Mouse (Mus musculus): ENCODE measurements around the gene Gprc5a. TPM values are rescaled to one million over a fixed set of nuclear protein-coding genes. Genes with fewer than 3 reads are reported as not detected.

The Gprc5a gene
- polyA plus RNA-seq, 1 experiment from 2014 or later, result 15.2 TPM

DNA sequence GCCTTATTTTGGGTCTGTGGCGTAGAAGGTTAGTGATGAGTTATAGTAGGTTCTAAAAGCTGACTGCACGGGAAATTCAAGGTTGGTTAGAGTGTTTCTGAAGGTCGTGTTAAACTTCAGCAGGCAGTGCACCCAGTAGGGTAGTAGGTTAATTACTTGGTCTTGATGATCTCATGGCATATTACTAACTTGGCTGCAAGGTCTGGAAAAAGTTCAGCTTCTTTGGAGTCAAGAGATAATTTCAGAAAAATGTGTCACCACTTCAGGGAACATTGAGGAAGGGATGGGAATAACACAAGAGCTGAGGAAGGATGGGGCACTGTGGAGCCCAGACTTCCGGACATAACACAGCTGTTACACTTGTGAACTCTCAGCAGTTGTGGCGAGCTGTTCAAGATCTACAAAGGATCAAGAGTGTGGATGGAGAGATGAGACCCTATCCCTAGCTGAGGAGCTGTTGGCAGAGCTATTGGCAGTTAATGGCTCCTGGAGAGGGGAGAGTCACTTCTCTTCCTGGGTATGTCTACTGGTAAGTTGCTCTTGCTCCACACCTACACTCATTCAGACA is 37.4 kb downstream of the Gprc5a start:
- H3K27ac ChIP-seq (ENCODE audit: low read length), result no peak overlapping the region
- H3K27me3 ChIP-seq (ENCODE audit: control insufficient read depth, insufficient read depth, low read length), result no peaks in the 10 kb centered on the region
- WGBS, result 65% methylated on average over 5 of the region's 5 CpGs
- ATAC-seq (ENCODE audit: insufficient number of reproducible peaks, insufficient read depth, low FRiP score, low read depth), result no peak
- no peak overlapping the region for H3K9ac ChIP-seq (replicated peaks; ENCODE audit: low read depth, low read length)
- H3K9me3 ChIP-seq (ENCODE audit: control insufficient read depth, low read depth, low read length), result no peaks in the 10 kb centered on the region
- no peak overlapping the region for H3K4me3 ChIP-seq (ENCODE audit: low read depth, low read length)
- H3K36me3 ChIP-seq (ENCODE audit: control insufficient read depth, insufficient read depth, low read length), result no peaks in the 10 kb centered on the region
- H3K4me2 ChIP-seq (replicated peaks; ENCODE audit: low read depth, low read length), result no peak overlapping the region
- no peaks in the 10 kb centered on the region for H3K4me1 ChIP-seq (ENCODE audit: control insufficient read depth, insufficient read depth, low read length)

DNA sequence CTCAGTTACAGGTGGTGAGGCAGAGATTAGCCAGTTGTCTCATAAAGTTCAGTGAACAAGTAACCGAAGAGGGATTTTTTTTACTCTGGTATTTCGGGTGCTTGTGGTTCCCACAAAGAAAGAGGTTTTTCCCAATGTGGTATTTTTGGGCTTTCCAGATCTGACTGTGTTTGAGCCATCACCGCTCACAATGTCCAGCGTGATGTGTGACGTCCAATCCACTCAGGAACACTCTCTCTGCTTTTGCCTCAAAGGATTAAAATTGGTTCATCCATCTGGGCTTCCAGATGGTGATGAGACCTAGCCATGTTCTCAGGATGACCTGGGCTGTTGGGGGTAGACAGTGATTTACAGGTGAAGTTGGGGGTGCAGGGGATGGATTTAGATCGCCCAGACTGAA is 41.6 kb downstream of the Gprc5a start:
- H3K27me3 ChIP-seq (ENCODE audit: control insufficient read depth, insufficient read depth, low read length), result no peaks in the 10 kb centered on the region
- H3K9ac ChIP-seq (replicated peaks; ENCODE audit: low read depth, low read length), result no peak overlapping the region
- H3K9me3 ChIP-seq (ENCODE audit: control insufficient read depth, low read depth, low read length), result no peaks in the 10 kb centered on the region
- H3K4me3 ChIP-seq (ENCODE audit: low read depth, low read length), result no peak overlapping the region
- no peaks in the 10 kb centered on the region for H3K36me3 ChIP-seq (ENCODE audit: control insufficient read depth, insufficient read depth, low read length)
- WGBS, result 89% methylated on average over 6 of the region's 6 CpGs
- no peak overlapping the region for H3K27ac ChIP-seq (ENCODE audit: low read length)
- H3K4me2 ChIP-seq (replicated peaks; ENCODE audit: low read depth, low read length), result no peak overlapping the region
- ATAC-seq (ENCODE audit: insufficient number of reproducible peaks, insufficient read depth, low FRiP score, low read depth), result no peak
- H3K4me1 ChIP-seq (ENCODE audit: control insufficient read depth, insufficient read depth, low read length), result no peaks in the 10 kb centered on the region

DNA sequence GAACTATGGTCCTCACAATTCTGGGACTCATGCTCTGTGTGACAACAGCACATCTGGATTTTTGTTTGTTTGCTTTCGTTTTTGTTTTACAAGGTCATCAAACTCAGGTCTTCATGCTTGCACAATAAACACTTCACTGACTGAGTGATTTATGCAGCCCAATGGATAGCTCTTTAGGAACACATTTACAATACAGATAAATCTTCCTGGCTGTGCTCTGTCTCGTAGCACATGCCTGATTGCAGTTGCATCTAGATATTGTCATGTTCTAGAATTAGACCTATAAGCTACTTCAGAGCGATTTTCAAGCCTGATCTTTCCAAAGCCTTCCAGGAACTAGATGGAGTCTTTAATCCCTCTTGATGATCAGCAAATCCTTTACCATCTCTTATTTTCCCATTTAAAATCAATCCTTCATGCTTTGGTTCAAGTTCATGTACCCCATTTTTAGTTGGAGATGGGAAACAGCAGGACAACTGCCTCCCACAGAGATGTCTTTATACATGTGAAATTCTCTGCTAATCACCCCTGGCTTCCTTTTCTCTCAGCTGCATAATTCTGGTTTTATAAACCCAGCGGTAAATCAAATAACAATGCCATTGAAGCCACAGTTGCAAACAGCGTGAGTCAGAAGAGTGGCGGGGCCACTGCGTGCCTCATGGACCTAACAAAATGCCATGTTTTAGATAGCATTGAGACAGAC is 47.1 kb downstream of the Gprc5a start:
- Histone ChIP-seq H3K9ac (replicated peaks; ENCODE audit: low read depth, low read length) (no peak overlapping the region), H3K27ac (ENCODE audit: low read length) (no peak overlapping the region), H3K4me1 (ENCODE audit: control insufficient read depth, insufficient read depth, low read length) (no peaks in the 10 kb centered on the region), H3K4me3 (ENCODE audit: low read depth, low read length) (no peak overlapping the region), H3K4me2 (replicated peaks; ENCODE audit: low read depth, low read length) (no peak overlapping the region), H3K27me3 (ENCODE audit: control insufficient read depth, insufficient read depth, low read length) (no peaks in the 10 kb centered on the region), H3K36me3 (ENCODE audit: control insufficient read depth, insufficient read depth, low read length) (no peaks in the 10 kb centered on the region), H3K9me3 (ENCODE audit: control insufficient read depth, low read depth, low read length) (no peaks in the 10 kb centered on the region)
- WGBS, result 27% methylated on average over 7 of the region's 7 CpGs
- no peak for ATAC-seq (ENCODE audit: insufficient number of reproducible peaks, insufficient read depth, low FRiP score, low read depth)

DNA sequence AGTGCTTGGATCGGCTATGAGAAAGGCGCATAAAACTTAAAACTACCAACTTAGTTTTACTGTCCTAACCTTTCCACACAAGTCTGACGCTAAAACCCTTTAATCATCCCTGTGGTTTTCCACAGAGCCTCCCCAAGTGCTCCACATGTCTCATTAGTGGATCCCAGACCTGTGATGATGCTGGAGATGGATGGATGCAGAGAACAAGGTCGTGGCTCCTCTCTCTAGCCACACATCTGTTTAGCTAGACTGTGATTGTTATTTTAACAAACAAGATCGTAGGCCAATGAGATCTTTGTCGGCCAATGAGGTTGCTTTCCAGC is 47.6 kb downstream of the Gprc5a start:
- 21% methylated on average over 6 of the region's 6 CpGs for WGBS
- Histone ChIP-seq H3K36me3 (ENCODE audit: control insufficient read depth, insufficient read depth, low read length) (no peaks in the 10 kb centered on the region), H3K9ac (replicated peaks; ENCODE audit: low read depth, low read length) (no peak overlapping the region), H3K4me3 (ENCODE audit: low read depth, low read length) (no peak overlapping the region), H3K4me2 (replicated peaks; ENCODE audit: low read depth, low read length) (no peak overlapping the region), H3K27ac (ENCODE audit: low read length) (no peak overlapping the region), H3K27me3 (ENCODE audit: control insufficient read depth, insufficient read depth, low read length) (no peaks in the 10 kb centered on the region), H3K9me3 (ENCODE audit: control insufficient read depth, low read depth, low read length) (no peaks in the 10 kb centered on the region), H3K4me1 (ENCODE audit: control insufficient read depth, insufficient read depth, low read length) (no peaks in the 10 kb centered on the region)
- no peak for ATAC-seq (ENCODE audit: insufficient number of reproducible peaks, insufficient read depth, low FRiP score, low read depth)

DNA sequence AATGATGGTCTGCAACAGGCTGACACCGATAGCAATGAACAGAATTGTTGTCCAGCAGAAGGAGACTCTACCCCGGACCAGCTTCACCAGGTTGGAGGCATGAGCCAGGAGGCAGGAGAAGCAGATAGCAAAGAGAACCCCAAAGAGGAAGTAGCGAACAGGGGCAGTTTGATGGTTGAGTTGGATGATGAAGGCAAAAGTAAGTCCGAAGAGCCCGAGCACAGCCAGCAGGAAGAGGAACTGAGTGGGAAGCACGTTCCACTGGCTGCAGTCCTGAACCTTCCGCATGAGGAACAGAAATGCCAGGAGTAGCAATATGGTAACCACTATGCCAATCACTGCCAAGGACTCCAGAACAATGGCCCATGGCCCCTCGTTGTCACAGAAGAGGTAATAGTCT is 51.0 kb downstream of the Gprc5a start:
- H3K4me2 ChIP-seq (replicated peaks; ENCODE audit: low read depth, low read length), result no peak overlapping the region
- no peak overlapping the region for H3K27ac ChIP-seq (ENCODE audit: low read length)
- no peak overlapping the region for H3K9ac ChIP-seq (replicated peaks; ENCODE audit: low read depth, low read length)
- H3K4me3 ChIP-seq (ENCODE audit: low read depth, low read length), result no peak overlapping the region
- 90% methylated on average over 8 of the region's 8 CpGs for WGBS
- no peak for ATAC-seq (ENCODE audit: insufficient number of reproducible peaks, insufficient read depth, low FRiP score, low read depth)
- no peaks in the 10 kb centered on the region for H3K27me3 ChIP-seq (ENCODE audit: control insufficient read depth, insufficient read depth, low read length)
- H3K36me3 ChIP-seq (ENCODE audit: control insufficient read depth, insufficient read depth, low read length), result no peaks in the 10 kb centered on the region
- no peaks in the 10 kb centered on the region for H3K4me1 ChIP-seq (ENCODE audit: control insufficient read depth, insufficient read depth, low read length)
- no peaks in the 10 kb centered on the region for H3K9me3 ChIP-seq (ENCODE audit: control insufficient read depth, low read depth, low read length)

DNA sequence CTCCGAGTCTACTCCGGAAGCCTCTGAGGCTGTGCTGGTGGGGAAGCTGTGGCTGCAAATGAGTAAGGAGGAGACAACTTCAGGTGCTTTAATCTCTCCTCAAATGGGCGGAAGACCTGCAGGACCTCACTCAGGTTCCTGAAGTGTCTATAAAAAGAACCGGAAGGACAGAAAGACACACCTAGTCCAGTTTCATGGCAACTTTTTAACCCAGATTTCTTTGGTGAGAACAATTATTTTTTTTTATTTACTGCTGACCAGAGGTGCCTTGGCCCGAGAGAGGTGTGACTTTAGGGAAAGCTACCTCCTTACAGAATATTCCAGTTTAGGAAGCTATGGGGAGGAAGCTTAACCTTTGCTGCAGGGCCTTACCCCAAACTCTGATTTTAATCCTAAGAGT is 52.7 kb downstream of the Gprc5a start, which contains the start of gene Gprc5d:
Gene Gprc5d (minus strand): TSS at position 101 of the 400 bp plus-strand sequence.
- 86% methylated on average over 5 of the region's 5 CpGs for WGBS
- H3K4me1 ChIP-seq (ENCODE audit: control insufficient read depth, insufficient read depth, low read length), result no peaks in the 10 kb centered on the region
- no peak within 1 kb of the TSS for H3K9ac ChIP-seq (replicated peaks; ENCODE audit: low read depth, low read length)
- H3K4me3 ChIP-seq (ENCODE audit: low read depth, low read length), result no peak within 1 kb of the TSS
- no peaks in the 10 kb centered on the region for H3K9me3 ChIP-seq (ENCODE audit: control insufficient read depth, low read depth, low read length)
- H3K27ac ChIP-seq (ENCODE audit: low read length), result no peak within 1 kb of the TSS
- H3K36me3 ChIP-seq (ENCODE audit: control insufficient read depth, insufficient read depth, low read length), result no peaks in the 10 kb centered on the region
- no peaks in the 10 kb centered on the region for H3K27me3 ChIP-seq (ENCODE audit: control insufficient read depth, insufficient read depth, low read length)
- H3K4me2 ChIP-seq (replicated peaks; ENCODE audit: low read depth, low read length), result no peak within 1 kb of the TSS
- no peak for ATAC-seq (ENCODE audit: insufficient number of reproducible peaks, insufficient read depth, low FRiP score, low read depth)

DNA sequence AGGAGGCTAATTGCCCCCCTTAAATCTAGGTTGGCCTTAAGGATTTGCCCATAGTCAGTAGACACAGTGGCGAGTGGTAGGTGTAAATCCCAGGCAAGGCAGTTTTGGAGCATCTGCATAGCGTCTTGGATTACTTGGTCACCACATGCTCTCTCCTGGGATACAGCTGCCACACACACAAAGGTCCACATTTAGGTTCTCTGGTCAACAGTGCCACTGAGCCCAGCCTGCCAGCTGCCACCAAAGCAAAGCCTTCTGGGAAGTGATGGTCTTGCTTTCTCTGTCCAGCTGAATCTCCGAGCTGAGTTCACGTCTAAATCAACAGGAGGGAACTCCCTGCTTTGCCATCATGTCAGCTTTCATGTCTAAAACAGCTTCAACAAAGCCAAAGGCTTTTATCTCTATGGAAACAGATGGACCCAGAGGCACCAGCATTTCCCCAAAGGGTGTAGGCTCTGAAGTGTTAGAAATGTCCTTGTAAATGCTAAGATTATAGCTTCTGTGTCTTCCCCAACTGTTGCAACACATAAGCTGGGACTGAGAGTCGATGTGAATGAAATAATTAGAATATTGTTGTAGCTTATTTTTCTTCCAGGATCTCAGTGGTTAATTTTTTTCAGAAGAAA is 59.4 kb downstream of the Gprc5a start:
- 61% methylated on average over 5 of the region's 5 CpGs for WGBS

DNA sequence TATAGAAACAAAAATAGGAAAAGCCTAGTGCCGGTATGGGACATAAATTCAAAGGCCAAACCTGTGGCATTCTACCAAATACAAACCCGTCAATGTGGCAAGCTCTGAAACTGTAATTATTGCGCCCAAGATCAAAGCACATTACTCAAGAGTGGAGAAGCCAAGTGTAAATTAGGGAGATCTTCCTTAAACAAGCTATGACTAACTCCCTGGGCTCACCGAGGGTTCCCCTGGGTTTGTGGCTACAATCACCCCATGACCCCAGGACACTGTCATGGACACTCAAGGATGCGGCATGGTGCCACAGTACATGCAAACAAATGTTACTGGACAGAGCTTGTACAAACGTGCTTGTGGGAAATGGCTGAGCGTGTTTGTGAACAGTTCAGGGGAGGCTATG is 67.6 kb downstream of the Gprc5a start:
- no peak for ATAC-seq (ENCODE audit: insufficient number of reproducible peaks, insufficient read depth, low FRiP score, low read depth)
- Histone ChIP-seq H3K9ac (replicated peaks; ENCODE audit: low read depth, low read length) (no peak overlapping the region), H3K4me3 (ENCODE audit: low read depth, low read length) (no peak overlapping the region), H3K4me1 (ENCODE audit: control insufficient read depth, insufficient read depth, low read length) (no peaks in the 10 kb centered on the region; the same call in 1 of the 2 replicates), H3K9me3 (ENCODE audit: control insufficient read depth, low read depth, low read length) (no peaks in the 10 kb centered on the region), H3K27ac (ENCODE audit: low read length) (no peak overlapping the region), H3K36me3 (ENCODE audit: control insufficient read depth, insufficient read depth, low read length) (no peaks in the 10 kb centered on the region), H3K27me3 (ENCODE audit: control insufficient read depth, insufficient read depth, low read length) (no peaks in the 10 kb centered on the region), H3K4me2 (replicated peaks; ENCODE audit: low read depth, low read length) (no peak overlapping the region)
- WGBS, result 88% methylated on average over 7 of the region's 7 CpGs

More for the DNA sequence above, 59.4 kb downstream of the Gprc5a start:
- Histone ChIP-seq H3K9ac (replicated peaks; ENCODE audit: low read depth, low read length) (no peak overlapping the region), H3K4me2 (replicated peaks; ENCODE audit: low read depth, low read length) (no peak overlapping the region), H3K27ac (ENCODE audit: low read length) (no peak overlapping the region), H3K9me3 (ENCODE audit: control insufficient read depth, low read depth, low read length) (no peaks in the 10 kb centered on the region), H3K4me1 (ENCODE audit: control insufficient read depth, insufficient read depth, low read length) (no peaks in the 10 kb centered on the region), H3K27me3 (ENCODE audit: control insufficient read depth, insufficient read depth, low read length) (no peaks in the 10 kb centered on the region), H3K36me3 (ENCODE audit: control insufficient read depth, insufficient read depth, low read length) (no peaks in the 10 kb centered on the region), H3K4me3 (ENCODE audit: low read depth, low read length) (no peak overlapping the region)
- no peak for ATAC-seq (ENCODE audit: insufficient number of reproducible peaks, insufficient read depth, low FRiP score, low read depth)

All from stomach, embryonic 14.5 days (tissue).